Mouse (Mus musculus) neural tube, embryonic 10.5 days (tissue): ENCODE results near the gene Rnf6.
A peak's percentile ranks its signal among the peaks of the same experiment; 100 is the strongest.

Experiments used
- DNase-seq: peaks from one replicate; pipeline ENCODE4 v3.0.0-alpha.2; 2017; ENCODE audit warnings: low spot score; ENCODE audit errors: extremely low spot score

The Rnf6 gene

DNA sequence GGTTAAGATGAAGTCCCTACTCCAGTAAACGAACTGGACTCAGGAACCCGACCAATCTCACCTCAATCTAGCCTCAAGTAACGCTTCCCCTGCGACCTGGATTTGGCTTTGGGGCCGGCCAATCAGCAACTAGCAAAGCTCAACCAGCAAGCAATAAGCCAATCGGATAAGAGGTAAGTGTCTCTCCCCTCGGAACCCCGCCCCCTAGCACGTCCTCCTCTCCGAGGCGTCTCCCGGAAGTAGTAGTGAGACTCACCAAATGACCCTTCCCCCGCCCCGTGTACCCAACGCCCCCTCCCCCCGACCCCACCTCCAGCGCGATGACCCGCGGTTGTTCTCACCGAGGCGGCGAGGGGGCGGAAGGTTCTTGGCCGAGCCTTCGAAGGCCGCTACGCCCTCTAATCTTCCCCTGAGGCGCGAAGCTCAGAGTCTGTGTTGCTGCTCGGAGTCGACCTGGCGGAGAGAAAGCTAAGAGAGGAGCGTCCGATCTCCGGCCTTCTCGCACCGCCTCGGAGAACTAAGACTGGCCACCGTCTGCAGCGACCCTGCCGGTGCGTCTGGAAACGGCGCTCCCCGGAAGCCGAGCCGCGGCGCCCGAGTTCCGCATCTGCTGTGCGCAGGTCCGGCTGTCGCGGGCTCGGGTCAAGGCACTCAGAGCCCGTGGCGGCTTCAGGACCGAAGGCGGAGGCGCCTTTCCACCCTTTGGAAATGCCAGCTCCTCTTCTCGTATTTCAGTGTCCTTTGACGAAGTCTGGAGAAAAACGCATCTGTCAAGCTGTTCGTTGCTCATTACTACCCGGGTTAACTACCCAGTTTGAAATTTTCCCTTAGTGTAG lies at the start of gene Rnf6:
TSS of gene Rnf6 (minus strand) at position 677 of the 836 bp plus-strand sequence.
- peak; percentile 93 for DNase-seq

DNA sequence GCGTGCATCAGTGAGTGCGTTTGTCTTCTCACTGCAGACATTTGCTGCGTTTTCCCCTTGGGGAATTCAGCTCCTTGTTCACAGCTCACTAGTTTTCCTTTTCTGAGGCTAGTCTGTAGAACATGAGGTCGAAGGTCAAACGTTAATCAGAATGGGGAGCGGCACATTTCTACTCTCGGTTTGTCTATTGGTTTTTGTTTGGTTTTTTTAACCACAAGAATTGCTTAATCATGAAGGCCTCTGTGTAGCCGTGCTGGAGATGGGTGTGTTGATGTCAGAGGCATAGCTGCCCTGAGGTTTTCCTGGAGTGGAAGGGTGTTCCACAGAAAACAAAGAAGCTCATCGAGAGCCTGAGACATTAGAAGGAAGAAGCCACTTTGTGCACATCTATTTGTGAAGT lies 49.2 kb upstream of the Rnf6 start:
- no peak for DNase-seq

DNA sequence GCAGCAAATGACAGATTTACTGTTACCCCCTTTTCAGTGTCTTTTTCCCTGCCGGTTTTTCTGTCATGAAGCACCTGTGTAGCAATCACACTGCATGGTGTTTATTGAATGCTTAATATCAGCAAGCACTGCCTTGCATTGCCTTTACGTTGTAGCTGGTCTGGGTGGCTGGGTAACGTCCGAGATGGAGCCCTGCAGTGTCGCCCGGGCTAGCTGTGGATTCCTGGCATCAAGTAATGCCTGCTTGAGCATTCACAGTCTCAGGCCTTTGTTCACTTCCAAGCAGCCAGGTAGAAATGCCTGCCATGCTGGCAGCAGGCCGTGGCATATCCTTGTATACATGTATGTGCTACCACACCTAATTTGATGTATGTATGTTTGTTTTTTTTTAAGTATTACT lies 46.4 kb upstream of the Rnf6 start:
- DNase-seq: no peak

DNA sequence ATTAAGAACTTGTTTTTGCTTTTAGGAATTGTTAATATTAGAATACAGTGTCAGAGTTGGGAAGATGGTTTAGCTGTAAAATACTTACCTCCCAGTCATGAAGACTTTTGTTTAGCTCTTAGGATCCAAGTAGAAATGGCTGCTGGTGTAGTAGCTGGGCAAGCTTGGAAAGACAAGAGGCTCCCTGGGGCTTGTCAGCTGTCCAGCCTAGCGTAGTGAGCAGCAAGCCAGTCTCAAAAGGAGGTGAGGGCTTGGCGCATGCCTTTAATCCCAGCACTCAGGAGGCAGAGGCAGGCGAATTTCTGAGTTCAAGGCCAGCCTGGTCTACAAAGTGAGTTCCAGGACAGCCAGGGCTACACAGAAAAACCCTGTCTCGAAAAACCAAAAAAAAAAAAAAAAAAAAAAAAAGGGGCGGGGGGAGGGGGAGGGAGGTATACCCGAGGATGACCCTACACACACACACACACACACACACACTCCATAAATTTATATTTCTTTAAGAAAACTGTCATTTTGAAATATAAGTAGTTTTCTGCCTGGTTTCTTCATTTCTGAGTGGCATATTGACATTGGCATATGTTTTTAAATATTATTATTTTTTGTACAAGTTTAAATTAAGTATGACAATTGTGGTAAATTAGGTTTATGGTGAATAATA lies 44.7 kb upstream of the Rnf6 start:
- no peak for DNase-seq

DNA sequence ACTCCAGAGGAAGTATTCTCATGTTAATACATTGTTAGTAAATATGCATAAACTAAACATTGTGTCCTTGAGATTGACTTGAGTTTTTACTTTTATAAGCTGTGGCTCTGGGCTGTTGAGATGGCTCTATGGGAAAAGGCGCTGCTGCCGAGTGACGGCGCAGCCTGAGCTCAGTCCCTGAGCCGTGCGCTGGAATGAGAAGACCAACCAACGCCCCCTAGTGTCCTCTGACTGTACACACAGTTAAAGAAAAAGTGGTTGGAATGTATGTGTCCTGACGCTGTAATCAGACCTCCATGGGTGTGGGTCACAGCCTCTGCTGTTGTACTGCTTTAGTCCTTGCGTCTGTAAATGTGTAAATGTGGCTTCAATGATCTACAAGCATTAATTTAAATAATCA lies 38.6 kb upstream of the Rnf6 start:
- no peak for DNase-seq

DNA sequence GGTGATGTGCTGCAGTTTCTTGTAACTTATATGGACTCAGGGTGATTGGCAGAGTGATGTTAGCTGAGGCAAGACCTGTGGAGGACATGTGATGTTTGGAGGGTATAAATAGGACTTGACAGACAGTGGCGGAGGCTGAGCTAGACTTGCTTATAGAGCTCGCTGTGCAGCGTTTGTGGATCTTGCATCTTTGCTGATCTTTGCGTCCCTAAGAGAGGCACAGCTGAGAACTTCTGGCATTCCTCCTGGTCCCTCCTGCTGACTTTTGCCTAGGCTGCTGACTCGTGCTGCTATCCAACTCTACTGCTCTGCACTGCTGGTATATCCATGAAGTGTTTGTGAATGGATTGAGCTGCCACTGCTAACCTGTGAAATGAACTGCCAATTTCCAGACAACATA lies 32.3 kb upstream of the Rnf6 start:
- no peak for DNase-seq

DNA sequence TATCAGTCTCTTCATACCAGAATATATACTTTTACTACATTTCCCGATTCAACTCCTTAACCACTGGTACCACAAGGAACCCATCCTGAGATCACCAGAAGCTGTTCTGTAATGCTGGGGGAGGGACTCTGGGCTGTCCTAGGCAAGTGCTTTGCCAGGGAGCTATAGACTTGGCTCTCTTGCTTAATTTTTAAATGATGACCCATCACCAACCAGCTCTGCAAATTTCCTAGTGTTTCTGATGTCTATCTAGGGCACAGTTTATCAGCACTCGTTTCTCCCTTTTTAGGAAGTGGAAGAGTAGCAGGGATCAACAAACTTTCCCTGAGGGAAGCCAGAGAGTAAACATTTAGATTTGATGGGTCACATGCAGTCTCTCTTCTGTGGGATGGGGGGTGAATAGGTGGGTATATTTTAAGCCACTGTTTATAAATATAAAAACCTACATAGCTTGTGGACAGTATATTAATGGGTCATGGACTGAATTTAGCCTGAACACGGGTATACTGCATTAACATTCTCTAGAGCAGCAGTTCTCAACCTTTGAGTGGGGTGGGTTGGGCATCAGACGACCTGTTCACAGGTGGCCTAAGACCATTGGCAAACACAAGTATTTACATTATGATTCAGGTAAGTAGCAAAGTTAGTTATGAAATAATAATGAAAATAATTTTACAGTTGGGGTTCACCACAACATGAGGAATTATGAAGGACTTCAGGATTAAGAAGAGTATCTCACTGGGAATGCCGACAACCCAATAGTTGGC lies 30.5 kb upstream of the Rnf6 start:
- DNase-seq: no peak

DNA sequence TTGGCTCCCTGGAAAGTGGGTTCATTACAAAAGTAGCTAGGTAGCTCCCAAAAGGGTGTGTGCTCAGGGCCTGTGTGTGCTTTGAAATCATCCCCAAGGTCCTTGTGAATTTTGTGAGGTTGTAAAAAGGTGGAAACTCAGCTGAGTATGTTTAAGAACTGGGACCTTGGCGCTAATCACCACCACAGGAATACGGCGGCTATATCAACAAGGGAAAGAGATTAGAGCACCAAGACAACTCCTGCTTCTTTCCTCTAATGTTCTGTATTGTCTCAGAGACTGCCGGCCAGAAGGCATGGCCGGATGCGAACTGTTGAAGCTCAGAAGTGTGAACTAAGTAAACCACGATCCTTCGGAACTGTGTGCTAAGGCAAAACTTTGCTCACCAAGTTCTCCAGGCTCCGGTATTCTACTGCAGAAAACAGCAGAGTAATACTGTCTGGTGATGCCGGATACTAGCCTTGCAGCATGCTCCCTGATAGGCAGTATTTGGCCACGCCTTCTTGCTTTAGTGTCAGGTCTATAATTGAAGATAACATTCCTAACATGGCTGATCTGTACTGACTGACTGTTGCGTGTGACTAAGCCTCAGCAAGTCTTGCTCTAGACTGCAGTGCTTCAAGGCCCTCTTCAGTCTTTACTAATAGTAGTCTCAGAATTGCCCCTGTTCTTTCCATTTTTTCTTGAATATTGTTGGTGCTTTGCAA lies 29.2 kb upstream of the Rnf6 start:
- DNase-seq: no peak

DNA sequence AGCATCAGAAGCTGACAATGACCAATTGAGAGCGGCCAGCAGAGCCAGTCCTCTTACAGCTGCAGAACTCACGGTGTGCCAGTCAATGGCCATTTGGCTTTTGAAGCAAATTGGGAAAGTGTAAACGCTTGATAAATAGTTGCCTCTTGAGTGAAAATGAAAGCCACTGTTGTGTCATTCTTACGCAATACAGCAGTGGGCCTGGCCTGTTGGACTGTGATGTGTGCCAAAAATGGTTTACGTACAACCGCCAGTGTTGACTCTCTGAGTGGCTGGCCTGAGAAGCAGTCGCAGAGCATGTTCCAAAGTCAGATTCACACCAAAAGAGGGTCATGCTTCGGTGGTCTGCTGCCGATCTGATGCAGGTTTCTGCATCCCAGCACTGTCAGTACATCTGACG lies 27.4 kb upstream of the Rnf6 start:
- DNase-seq: no peak

DNA sequence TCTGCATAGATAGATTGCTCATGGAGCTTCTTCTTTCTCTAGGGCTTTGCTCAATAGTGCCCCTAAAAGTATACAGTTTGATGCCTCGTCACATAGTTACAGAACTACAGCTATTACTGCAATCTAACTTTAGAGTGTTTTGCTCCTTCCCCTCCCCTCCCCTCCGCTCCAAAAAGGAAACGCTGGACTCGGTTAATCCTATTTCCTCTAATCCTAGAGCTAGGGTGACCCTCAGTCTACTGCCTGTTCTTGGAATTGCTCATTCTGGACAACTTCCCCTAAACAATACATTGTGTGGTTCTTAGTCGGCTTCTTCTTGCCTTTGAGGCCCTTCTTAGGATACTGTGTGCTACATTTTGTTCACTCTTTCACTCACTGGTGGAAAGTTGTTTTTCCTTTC lies 26.4 kb upstream of the Rnf6 start:
- no peak for DNase-seq

DNA sequence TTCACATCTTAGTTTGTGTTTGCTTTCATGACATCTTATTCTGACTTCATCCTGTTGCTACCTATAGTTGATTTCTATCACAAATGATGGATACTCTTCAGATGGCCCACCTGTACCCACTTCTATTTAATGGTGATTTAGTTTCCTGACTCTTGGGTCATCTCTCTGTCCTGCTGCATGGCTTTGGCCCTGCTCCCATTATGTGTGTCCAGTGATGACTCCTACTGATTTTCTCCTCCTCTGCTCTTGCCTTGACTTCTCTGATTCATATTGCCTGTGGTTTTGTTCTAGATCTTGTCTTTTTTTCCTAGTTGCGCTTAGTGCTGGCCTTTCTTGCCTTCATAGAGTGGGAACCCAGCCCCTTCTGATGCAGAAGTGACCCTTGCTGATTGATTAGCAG lies 25.0 kb upstream of the Rnf6 start:
- no peak for DNase-seq

DNA sequence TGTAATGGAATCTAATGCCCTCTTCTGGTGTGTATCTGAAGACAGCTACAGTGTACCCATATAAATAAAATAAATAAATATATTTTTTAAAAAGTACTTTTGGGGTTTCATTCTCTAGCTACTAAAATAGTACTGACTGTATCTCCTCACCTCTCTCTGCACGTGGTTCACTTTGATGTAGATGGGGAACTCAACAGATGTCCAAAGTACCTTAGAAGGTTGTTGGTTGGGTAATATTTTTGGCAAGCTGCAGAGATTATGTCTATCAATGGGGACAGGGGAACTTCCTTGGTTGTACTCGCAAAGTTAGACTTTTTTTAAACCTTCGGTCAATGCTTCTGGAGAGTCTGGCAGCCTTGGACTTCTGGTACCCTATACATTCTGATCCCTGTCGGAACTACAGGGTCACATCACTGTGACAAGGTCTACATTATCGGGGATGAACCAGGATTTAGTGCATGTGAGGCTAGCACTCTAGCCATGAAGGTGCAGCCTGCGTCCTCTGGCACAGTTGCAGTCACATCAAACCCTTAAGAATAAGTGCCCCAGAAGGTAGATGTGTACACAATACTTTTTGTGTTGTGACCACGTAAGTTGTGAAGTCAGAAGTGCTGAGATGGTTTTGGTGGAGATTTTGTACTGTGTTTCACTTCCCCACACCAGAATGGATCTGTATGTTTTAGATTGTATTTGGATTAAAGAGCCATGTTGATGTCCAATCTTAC lies 24.5 kb upstream of the Rnf6 start:
- DNase-seq: no peak

DNA sequence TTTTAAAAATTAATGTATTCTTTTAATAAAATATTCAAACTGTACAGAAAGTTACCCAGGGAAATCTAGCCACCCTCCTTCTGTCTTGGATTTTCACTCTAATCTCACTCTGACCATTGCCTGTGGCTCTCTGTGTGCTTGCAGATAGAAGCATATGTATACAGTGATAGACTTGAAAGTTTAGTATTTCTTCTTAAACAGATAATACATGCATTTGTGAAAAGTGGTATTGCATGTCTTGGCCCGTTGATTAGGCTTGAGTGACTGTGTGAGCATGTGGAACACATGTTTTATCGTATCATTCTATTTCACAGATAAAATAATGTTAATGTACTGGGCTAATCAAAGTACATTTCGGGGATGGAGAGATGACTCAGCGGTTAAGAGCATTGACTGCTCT lies 23.8 kb upstream of the Rnf6 start:
- DNase-seq: no peak

DNA sequence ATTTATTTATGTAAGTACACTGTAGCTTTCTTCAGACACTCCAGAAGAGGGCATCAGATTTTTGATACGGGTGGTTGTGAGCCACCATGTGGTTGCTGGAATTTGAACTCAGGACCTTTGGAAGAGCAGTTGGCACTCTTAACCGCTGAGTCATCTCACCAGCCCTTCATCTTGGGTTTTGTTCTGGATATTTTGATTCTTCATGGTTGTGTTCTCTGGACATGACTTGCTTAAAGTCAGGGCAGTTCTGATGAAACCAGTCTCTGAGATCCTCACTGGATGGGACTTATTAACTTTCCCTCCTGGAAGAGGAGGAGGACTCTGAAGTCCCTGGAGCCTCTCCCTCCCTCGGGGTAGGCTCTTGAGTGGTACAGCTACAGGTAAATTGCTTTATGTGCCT lies 19.8 kb upstream of the Rnf6 start:
- no peak for DNase-seq

DNA sequence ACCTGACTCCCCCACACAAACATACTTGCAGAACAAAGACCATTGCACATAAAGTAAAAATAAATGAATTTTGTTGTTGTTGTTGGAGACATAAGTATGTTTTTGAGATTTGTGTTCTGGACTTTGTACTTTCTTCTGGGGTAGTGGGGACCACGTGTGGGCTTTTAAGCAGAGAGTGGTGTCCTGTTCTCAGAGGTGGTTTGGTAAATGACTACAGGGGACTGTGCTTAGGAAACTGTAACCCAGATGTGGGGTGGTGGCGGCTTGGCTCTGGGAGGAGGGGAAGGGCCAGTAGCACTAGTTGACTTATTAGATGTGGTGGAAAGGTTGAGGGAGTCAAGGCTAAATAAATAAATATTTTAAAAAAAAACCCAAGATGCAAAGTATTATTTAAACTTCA lies 19.4 kb upstream of the Rnf6 start:
- no peak for DNase-seq

DNA sequence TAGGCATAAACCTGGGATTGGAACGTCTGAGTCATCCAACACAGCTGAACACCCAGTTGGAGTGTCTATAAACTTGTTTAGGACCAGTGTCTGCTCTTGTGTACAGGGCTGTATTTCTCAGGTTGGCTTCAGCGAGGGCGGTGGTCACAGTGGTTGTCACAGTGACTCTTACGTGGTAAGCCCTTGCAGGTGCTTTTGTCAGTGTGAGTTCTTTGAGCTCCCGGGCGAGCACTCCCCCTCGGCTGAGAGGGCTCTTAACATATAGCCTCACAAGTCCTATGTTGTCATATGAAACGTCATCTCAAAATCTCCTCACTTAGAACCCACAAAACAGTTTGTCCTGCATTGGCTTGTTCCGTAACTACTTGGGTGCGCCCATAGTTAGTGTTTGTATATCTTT lies 16.9 kb upstream of the Rnf6 start:
- DNase-seq: no peak

DNA sequence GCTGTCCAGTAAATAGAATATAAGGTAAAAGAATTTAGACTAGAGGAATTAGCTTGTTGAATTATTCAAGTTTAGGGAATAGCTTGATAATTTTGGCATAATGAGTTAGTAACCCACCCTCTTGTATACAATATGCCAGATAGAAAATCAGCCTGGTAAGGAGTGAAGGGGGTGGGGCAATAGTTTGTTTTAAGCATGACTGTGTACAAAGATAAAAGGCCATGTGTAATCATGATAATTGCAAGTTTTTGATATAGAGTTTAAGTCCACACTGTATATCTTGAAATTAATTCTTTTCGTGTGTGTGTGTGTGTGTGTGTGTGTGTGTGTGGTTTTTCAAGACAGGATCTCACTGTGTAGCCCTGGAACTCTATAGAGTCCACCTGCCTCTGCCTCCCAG lies 13.0 kb upstream of the Rnf6 start:
- no peak for DNase-seq

DNA sequence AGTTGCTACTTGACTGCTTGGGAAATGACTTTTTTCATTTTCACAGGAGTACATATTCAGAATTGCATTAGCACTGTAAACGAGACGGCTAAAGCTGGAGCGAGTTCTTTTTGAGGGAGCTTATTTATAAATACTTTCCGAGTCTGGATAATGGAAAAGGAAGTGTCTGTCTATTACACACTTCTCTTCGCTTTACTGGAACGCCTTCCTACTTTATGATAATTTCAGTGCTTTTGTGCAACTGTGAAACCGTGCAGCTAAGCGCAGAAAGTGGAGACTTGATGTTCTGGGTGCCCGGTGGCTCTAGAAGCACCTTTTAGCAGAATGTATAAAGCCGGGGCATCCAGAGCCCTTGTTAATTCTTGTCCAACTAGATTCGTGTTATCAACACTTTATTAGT lies 11.5 kb upstream of the Rnf6 start:
- no peak for DNase-seq

DNA sequence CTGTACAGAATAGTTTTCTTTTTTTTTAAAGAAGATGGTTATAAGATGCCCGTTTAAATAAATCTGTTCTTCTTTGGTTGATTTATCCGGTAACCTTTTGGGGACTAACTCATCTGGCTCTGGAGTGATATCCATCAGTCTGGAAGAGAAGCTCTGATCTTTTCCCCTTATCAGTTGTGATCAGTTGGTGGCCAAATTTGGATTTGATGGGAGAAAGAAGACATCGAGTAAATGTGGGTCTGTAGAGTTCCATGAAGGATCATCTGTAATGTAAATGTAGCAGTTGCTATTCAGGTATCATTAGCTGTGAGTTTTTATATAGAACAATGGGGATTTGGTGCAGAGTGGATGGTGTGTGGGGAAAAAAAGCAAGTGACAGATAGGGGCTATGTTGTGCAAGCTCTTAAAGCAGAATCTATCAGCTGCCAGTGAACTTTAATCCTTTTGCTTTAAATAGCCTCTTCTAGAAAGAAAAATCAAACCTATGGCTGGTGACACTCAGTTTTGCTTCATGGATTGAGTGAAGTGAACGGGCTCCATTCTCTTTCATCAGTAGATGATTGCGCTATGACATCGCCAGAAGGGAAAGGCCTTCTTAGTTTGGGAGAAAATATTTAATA lies 10.8 kb upstream of the Rnf6 start:
- DNase-seq: no peak

DNA sequence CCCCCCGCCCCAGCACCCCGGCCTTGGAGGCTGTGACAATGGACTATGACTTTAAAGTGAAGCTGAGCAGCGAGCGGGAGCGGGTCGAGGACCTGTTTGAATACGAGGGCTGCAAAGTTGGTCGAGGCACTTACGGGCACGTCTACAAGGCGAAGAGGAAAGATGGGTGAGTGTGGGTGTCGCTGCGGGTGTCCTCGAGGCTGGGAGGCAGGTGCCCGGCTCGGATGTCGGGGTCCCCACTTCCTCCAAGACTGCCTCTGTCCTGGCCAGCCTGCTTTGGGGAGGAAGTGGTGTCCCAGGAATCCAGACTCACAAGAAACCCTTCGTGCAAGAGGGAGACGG lies 10.3 kb upstream of the Rnf6 start:
- DNase-seq: peak; percentile 54
